Mouse (Mus musculus) ovary, postnatal 36 days (tissue): ENCODE measurements around the gene Hoxd13.

Experiments used
- DNase-seq: peaks from one replicate; pipeline ENCODE4 v3.0.0; 2022; ENCODE audit warnings: low spot score, mixed read lengths

Hoxd13 gene

GRCm38 (mm10) chr2:74694066-74694465, 26.0 kb downstream of the Hoxd13 start:
- DNase-seq = no peak

- DNase-seq = no peak
Measured at GRCm38 (mm10) chr2:74695383-74695782, 27.3 kb downstream of the Hoxd13 start.

GRCm38 (mm10) chr2:74695813-74696430, 27.8 kb downstream of the Hoxd13 start:
- DNase-seq = no peak

GRCm38 (mm10) chr2:74696442-74697335, 28.6 kb downstream of the Hoxd13 start:
- no peak for DNase-seq

GRCm38 (mm10) chr2:74697567-74698121, 29.5 kb downstream of the Hoxd13 start, which contains the start of gene Hoxd9:
Hoxd9 (plus strand) TSS chr2:74697727.
- DNase-seq = peak; percentile 71

GRCm38 (mm10) chr2:74698201-74699052, 30.3 kb downstream of the Hoxd13 start:
- DNase-seq = peak; percentile 53

- DNase-seq = no peak
Measured at GRCm38 (mm10) chr2:74699053-74699430, 30.9 kb downstream of the Hoxd13 start.

- DNase-seq = no peak
Measured at GRCm38 (mm10) chr2:74699664-74700545, 31.8 kb downstream of the Hoxd13 start.

GRCm38 (mm10) chr2:74700546-74701112, 32.5 kb downstream of the Hoxd13 start:
- no peak for DNase-seq

GRCm38 (mm10) chr2:74701949-74702819, 34.1 kb downstream of the Hoxd13 start:
- peak; percentile 77 for DNase-seq

GRCm38 (mm10) chr2:74702820-74703219, 34.7 kb downstream of the Hoxd13 start:
- DNase-seq = no peak

GRCm38 (mm10) chr2:74703317-74703716, 35.2 kb downstream of the Hoxd13 start:
- DNase-seq = no peak

- no peak for DNase-seq
Measured at GRCm38 (mm10) chr2:74703720-74704392, 35.7 kb downstream of the Hoxd13 start.

GRCm38 (mm10) chr2:74704393-74704998, 36.4 kb downstream of the Hoxd13 start, which contains the start of gene Hoxd8:
Hoxd8 (plus strand) TSS chr2:74704615.
- peak; percentile 79 for DNase-seq

- peak; percentile 63 for DNase-seq
Measured at GRCm38 (mm10) chr2:74704999-74705466, 36.9 kb downstream of the Hoxd13 start.

GRCm38 (mm10) chr2:74705467-74706089, 37.5 kb downstream of the Hoxd13 start:
- peak; percentile 72 for DNase-seq

- DNase-seq = no peak
Measured at GRCm38 (mm10) chr2:74706393-74706960, 38.4 kb downstream of the Hoxd13 start.

- DNase-seq = no peak
Measured at GRCm38 (mm10) chr2:74707599-74707998, 39.5 kb downstream of the Hoxd13 start.
